Mouse (Mus musculus): Measurements from ENCODE around the gene Begain. TPM values are rescaled to one million over a fixed set of nuclear protein-coding genes. Genes with fewer than 3 reads are reported as not detected.

The Begain gene
- 1.5 and 2.1 TPM in 2 replicates for polyA plus RNA-seq (2015; fragmentation: Nextera tagmentation; extraction: Ambion mirVana)

DNA sequence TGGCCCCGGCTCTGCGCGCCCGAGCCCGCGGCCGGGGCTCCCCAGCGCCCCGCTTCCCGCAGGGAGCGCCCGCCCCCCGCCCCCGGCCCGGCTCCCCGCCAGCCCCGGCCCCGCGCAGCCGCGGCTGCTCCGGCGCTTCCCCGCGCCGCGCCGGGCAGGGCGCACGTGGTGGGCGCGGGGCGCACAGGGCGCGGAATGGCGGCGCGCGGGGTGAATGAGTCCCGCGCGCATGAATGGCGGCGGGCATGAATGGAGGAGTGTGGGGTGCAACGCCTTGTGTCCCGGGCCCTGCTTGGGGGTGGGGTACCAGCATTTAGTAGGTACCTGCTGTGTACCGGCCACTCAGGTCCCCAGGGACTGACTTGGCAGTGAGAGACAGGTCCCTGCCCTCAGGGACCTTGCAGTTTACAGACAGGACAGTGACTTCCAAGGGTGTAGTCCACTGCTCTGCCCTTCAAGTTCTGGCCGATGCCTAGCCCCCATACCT, at the start of gene Begain:
Gene Begain, minus strand, starts transcription at position 51 of the 487 bp plus-strand sequence.
- H3K9me3 ChIP-seq (replicated peaks; ENCODE audit: control insufficient read depth, low read length): no peaks in the 10 kb centered on the region
- no peak within 1 kb of the TSS for H3K27ac ChIP-seq (ENCODE audit: low read length)
- H3K9ac ChIP-seq (ENCODE audit: low read length): peak within 1 kb of the TSS; percentile 78
- WGBS: 2% methylated on average over 48 of the region's 48 CpGs
- H3K4me2 ChIP-seq (ENCODE audit: low read depth, low read length): peak within 1 kb of the TSS; percentile 86
- H3K4me1 ChIP-seq (ENCODE audit: control insufficient read depth, insufficient read depth, low read length): 0 out of 2 replicates have a peak, but pooled peaks cover 3% of the 10 kb centered on the region
- no peaks in the 10 kb centered on the region for H3K36me3 ChIP-seq (ENCODE audit: control insufficient read depth, insufficient read depth)
- H3K4me3 ChIP-seq (ENCODE audit: low read length): peak within 1 kb of the TSS; percentile 56
- peaks cover 36% of the 10 kb centered on the region for H3K27me3 ChIP-seq (ENCODE audit: control insufficient read depth, insufficient read depth, low read length)
- peak; percentile 44; the same call in 1 of the 2 replicates for ATAC-seq (replicated peaks; ENCODE audit: extremely low read depth, insufficient read depth, low FRiP score)

DNA sequence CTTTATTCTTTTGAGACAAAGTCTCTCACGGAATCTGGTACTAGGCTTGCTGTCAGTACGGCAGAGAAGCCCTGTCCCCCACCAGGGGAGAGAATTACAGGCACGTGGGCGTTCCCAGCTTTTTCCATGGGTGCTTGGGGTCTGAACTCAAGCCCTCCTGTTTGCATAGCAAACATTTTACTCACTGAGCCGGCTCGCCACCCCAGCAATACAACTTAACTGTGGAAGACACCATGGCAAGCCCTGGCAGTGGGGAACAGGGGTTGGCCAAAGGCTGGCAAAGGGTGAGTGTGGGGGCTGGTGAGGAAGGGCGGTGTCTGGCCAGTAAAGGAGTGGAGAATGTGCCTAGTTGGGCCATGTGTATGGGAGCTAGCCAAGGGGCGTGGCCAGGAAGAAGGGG, 47.7 kb upstream of the Begain start:
- H3K4me2 ChIP-seq (ENCODE audit: low read depth, low read length): no peak overlapping the region

DNA sequence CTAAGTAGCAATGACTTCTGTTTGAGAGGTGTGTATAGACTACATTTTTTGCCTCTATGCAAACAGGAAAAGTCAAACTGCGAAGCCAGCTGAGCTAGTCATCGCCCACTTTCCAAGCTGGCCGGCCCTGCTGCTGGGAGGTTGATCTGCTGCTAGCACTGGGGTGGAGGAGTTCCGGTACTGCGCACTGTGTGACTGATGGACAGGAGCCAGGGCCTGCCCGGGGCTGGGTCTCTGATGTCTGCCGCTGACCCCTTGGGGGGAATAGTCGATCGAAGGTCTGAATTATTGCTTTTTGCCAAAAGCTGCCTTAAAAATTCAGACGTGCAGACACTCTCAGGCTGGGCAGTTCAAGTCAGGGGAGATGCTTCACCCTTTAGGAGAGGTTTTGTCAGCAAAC, 47.1 kb upstream of the Begain start:
- Histone ChIP-seq H3K36me3 (ENCODE audit: control insufficient read depth, insufficient read depth) (no peaks in the 10 kb centered on the region), H3K27me3 (ENCODE audit: control insufficient read depth, insufficient read depth, low read length) (no peaks in the 10 kb centered on the region), H3K9me3 (replicated peaks; ENCODE audit: control insufficient read depth, low read length) (no peaks in the 10 kb centered on the region), H3K4me2 (ENCODE audit: low read depth, low read length) (no peak overlapping the region), H3K27ac (ENCODE audit: low read length) (no peak overlapping the region), H3K9ac (ENCODE audit: low read length) (no peak overlapping the region), H3K4me1 (ENCODE audit: control insufficient read depth, insufficient read depth, low read length) (no peaks in the 10 kb centered on the region), H3K4me3 (ENCODE audit: low read length) (no peak overlapping the region)
- ATAC-seq (replicated peaks; ENCODE audit: extremely low read depth, insufficient read depth, low FRiP score): no peak
- 69% methylated on average over 10 of the region's 10 CpGs for WGBS

More for the DNA sequence above, 47.7 kb upstream of the Begain start:
- no peaks in the 10 kb centered on the region for H3K4me1 ChIP-seq (ENCODE audit: control insufficient read depth, insufficient read depth, low read length)
- no peak overlapping the region for H3K27ac ChIP-seq (ENCODE audit: low read length)
- H3K4me3 ChIP-seq (ENCODE audit: low read length): no peak overlapping the region
- no peak for ATAC-seq (replicated peaks; ENCODE audit: extremely low read depth, insufficient read depth, low FRiP score)
- H3K9ac ChIP-seq (ENCODE audit: low read length): no peak overlapping the region
- H3K9me3 ChIP-seq (replicated peaks; ENCODE audit: control insufficient read depth, low read length): no peaks in the 10 kb centered on the region
- no peaks in the 10 kb centered on the region for H3K27me3 ChIP-seq (ENCODE audit: control insufficient read depth, insufficient read depth, low read length)
- H3K36me3 ChIP-seq (ENCODE audit: control insufficient read depth, insufficient read depth): no peaks in the 10 kb centered on the region
- 52% methylated on average over 8 of the region's 8 CpGs for WGBS

DNA sequence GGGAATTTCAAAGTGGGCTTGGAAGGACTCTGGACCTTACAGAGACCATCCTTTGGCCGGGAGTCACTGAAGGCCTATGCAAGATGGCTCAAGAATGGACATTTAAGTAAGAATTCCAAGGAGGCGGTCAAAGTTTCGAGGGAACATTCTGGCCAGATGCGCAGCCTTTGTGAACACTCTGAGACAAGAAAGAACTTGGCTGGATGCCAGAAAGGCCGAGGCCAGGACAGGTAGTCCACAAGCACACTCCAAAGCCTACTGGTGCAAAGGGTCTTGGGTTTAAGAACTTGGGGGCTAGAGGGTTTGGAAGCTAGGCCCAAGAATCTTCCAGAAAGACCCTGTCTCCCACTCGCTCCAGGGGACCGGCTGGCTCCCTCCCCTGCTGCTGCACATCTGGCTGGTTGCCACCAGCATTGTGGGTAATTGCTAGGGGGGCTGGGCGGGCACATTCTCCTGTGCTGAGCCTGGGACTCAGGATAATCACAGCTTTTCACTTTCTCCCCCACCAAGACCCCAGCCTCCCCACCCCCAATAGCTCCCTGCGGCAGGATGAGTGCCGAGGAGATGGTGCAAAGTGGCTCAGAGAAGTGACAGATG, 45.1 kb upstream of the Begain start:
- 45% methylated on average over 10 of the region's 10 CpGs for WGBS

DNA sequence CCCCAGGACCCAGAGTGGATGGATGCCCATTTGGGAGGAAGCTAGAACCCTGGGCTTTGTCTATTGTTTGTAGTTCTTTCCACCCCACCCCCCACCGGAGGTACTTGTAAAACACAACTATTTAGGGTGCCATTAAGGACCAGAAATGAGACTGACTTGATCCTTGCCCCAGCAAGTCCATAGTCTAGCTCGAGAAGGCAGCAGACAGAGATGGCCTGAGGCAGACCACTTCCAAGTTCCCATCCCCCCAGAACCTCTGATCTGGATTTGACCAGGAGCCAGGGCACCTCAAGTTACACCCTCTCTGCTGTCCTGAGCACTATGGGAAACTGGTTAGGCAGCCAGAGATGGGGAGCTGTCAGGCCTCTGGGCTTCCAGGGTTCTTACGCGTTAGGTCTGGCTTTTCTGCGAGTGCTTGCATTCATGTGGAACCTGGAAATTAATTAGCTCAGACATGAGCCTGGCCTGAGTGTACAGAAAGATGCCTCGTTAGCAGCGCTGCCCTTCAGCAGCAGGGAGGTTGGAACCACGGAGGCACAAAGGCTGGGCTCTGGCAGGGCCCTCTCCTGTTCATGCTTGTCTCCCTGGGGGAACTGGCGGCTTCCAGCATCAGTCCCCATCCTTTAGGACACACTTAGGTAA, 44.5 kb upstream of the Begain start:
- Histone ChIP-seq H3K4me3 (ENCODE audit: low read length) (no peak overlapping the region), H3K9ac (ENCODE audit: low read length) (no peak overlapping the region), H3K36me3 (ENCODE audit: control insufficient read depth, insufficient read depth) (no peaks in the 10 kb centered on the region), H3K4me2 (ENCODE audit: low read depth, low read length) (no peak overlapping the region), H3K4me1 (ENCODE audit: control insufficient read depth, insufficient read depth, low read length) (no peaks in the 10 kb centered on the region), H3K27me3 (ENCODE audit: control insufficient read depth, insufficient read depth, low read length) (no peaks in the 10 kb centered on the region), H3K27ac (ENCODE audit: low read length) (no peak overlapping the region), H3K9me3 (replicated peaks; ENCODE audit: control insufficient read depth, low read length) (no peaks in the 10 kb centered on the region)
- 62% methylated on average over 9 of the region's 9 CpGs for WGBS
- no peak for ATAC-seq (replicated peaks; ENCODE audit: extremely low read depth, insufficient read depth, low FRiP score)

More for the DNA sequence above, 45.1 kb upstream of the Begain start:
- Histone ChIP-seq H3K9ac (ENCODE audit: low read length) (no peak overlapping the region), H3K4me3 (ENCODE audit: low read length) (no peak overlapping the region), H3K9me3 (replicated peaks; ENCODE audit: control insufficient read depth, low read length) (no peaks in the 10 kb centered on the region), H3K4me1 (ENCODE audit: control insufficient read depth, insufficient read depth, low read length) (no peaks in the 10 kb centered on the region), H3K27me3 (ENCODE audit: control insufficient read depth, insufficient read depth, low read length) (no peaks in the 10 kb centered on the region), H3K27ac (ENCODE audit: low read length) (no peak overlapping the region), H3K4me2 (ENCODE audit: low read depth, low read length) (no peak overlapping the region), H3K36me3 (ENCODE audit: control insufficient read depth, insufficient read depth) (no peaks in the 10 kb centered on the region)
- ATAC-seq (replicated peaks; ENCODE audit: extremely low read depth, insufficient read depth, low FRiP score): no peak

DNA sequence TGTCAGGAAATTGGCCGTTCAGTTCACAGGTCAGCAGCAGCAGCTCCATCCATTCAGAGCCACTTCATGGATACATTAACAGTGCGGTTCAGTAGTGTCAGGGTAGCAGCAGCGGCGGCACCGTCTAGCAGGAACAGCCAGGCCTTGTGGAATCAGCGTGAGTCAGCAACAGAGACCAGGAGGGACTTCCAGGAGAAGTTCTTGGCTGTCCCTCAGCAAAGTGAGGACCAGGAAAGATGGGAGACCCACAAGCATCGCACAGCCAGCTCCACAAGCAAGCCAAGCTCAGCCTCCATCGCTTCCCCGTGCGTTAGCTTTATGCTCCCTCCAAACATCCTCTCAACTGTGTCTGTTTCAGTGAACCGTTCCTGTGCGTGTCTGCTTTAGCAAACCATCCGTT, 40.9 kb upstream of the Begain start:
- no peaks in the 10 kb centered on the region for H3K4me1 ChIP-seq (ENCODE audit: control insufficient read depth, insufficient read depth, low read length)
- no peak overlapping the region for H3K9ac ChIP-seq (ENCODE audit: low read length)
- no peak overlapping the region for H3K4me2 ChIP-seq (ENCODE audit: low read depth, low read length)
- H3K4me3 ChIP-seq (ENCODE audit: low read length): no peak overlapping the region
- H3K27ac ChIP-seq (ENCODE audit: low read length): no peak overlapping the region
- no peaks in the 10 kb centered on the region for H3K27me3 ChIP-seq (ENCODE audit: control insufficient read depth, insufficient read depth, low read length)
- no peak for ATAC-seq (replicated peaks; ENCODE audit: extremely low read depth, insufficient read depth, low FRiP score)
- 81% methylated on average over 13 of the region's 13 CpGs for whole genome bisulfite sequencing
- H3K36me3 ChIP-seq (ENCODE audit: control insufficient read depth, insufficient read depth): no peaks in the 10 kb centered on the region
- no peaks in the 10 kb centered on the region for H3K9me3 ChIP-seq (replicated peaks; ENCODE audit: control insufficient read depth, low read length)

DNA sequence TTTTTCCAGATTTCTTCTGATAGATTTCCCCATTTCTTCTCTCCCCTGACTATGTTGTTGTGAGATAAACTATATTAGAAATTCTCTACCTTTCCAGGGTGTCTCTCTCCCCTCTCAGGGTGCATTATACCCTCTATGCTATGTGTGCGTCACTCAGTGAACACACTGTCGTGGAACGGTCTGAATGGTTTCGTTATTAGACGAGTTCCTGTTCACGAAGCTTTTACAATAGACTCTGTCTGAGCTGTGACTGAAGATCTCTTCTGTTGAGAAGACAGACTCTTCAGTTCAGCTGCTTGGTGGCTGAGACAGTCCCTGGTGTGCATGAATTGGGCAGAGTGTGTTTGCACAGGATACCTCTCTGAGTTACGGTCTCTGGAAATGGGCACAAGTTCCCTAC, 32.4 kb upstream of the Begain start:
- no peak overlapping the region for H3K9ac ChIP-seq (ENCODE audit: low read length)
- no peaks in the 10 kb centered on the region for H3K27me3 ChIP-seq (ENCODE audit: control insufficient read depth, insufficient read depth, low read length)
- 84% methylated on average over 7 of the region's 7 CpGs for WGBS
- no peaks in the 10 kb centered on the region for H3K4me1 ChIP-seq (ENCODE audit: control insufficient read depth, insufficient read depth, low read length)
- H3K4me3 ChIP-seq (ENCODE audit: low read length): no peak overlapping the region
- H3K4me2 ChIP-seq (ENCODE audit: low read depth, low read length): no peak overlapping the region
- no peak overlapping the region for H3K27ac ChIP-seq (ENCODE audit: low read length)
- ATAC-seq (replicated peaks; ENCODE audit: extremely low read depth, insufficient read depth, low FRiP score): no peak
- H3K36me3 ChIP-seq (ENCODE audit: control insufficient read depth, insufficient read depth): no peaks in the 10 kb centered on the region
- H3K9me3 ChIP-seq (replicated peaks; ENCODE audit: control insufficient read depth, low read length): no peaks in the 10 kb centered on the region

DNA sequence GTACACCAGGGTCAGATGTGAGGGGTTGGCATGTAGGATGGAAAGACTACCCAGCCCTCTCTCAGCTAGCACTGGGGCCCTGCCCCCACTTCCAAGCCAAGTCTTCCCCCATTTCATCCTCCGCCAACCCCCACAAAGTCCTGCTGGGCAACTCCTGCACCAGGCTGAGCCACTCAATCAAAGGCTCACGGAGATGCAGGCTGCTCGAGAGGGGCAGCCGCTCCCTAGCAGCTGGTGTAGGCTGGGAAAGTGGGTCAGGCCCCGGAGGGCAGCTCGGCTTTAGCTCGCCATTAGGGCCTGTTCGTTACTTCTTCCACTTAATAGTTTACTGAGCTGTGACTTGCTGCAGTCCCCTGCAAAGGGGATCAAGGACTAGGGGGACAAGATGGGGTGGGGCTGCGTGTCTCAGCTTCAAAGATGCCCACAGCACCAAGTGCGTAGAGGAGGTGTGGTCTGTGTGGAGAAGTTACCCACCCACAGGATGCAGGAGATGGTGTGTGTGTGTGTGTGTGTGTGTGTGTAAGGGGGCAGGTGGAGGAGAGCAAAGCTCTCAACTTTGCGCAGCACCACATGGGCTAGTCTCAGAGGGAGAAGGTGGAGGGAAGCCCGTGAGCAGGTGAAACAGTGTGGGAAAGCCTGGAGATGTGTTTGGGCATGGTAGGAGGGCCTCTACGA, 22.6 kb upstream of the Begain start:
- no peak overlapping the region for H3K27ac ChIP-seq (ENCODE audit: low read length)
- no peak for ATAC-seq (replicated peaks; ENCODE audit: extremely low read depth, insufficient read depth, low FRiP score)
- H3K4me3 ChIP-seq (ENCODE audit: low read length): no peak overlapping the region
- WGBS: 72% methylated on average over 13 of the region's 13 CpGs
- H3K4me1 ChIP-seq (ENCODE audit: control insufficient read depth, insufficient read depth, low read length): no peaks in the 10 kb centered on the region
- no peaks in the 10 kb centered on the region for H3K27me3 ChIP-seq (ENCODE audit: control insufficient read depth, insufficient read depth, low read length)
- no peaks in the 10 kb centered on the region for H3K9me3 ChIP-seq (replicated peaks; ENCODE audit: control insufficient read depth, low read length)
- H3K36me3 ChIP-seq (ENCODE audit: control insufficient read depth, insufficient read depth): no peaks in the 10 kb centered on the region
- no peak overlapping the region for H3K9ac ChIP-seq (ENCODE audit: low read length)
- no peak overlapping the region for H3K4me2 ChIP-seq (ENCODE audit: low read depth, low read length)

DNA sequence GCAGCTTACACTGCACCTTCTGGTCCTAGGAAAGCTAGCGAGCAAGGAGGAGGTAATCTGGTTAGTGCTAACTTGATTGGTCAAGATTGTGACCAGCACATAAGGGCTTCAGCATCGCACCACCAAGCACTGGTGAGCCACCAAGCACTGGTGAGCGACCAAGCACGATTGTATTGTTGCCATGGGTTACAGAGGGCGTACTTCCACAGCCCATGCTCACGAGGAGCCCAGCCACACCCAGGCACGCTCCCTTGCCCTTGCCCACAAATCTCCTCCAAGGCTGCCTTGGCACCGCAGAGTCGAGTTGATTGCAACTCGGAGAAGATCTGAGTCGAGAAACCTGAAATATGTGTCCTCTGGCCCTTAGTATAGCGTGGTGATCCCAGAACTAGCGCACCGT, 22.0 kb upstream of the Begain start:
- no peak for ATAC-seq (replicated peaks; ENCODE audit: extremely low read depth, insufficient read depth, low FRiP score)
- 79% methylated on average over 14 of the region's 14 CpGs for WGBS
- no peak overlapping the region for H3K9ac ChIP-seq (ENCODE audit: low read length)
- H3K9me3 ChIP-seq (replicated peaks; ENCODE audit: control insufficient read depth, low read length): no peaks in the 10 kb centered on the region
- no peaks in the 10 kb centered on the region for H3K27me3 ChIP-seq (ENCODE audit: control insufficient read depth, insufficient read depth, low read length)
- H3K27ac ChIP-seq (ENCODE audit: low read length): no peak overlapping the region
- no peak overlapping the region for H3K4me2 ChIP-seq (ENCODE audit: low read depth, low read length)
- no peaks in the 10 kb centered on the region for H3K4me1 ChIP-seq (ENCODE audit: control insufficient read depth, insufficient read depth, low read length)
- H3K36me3 ChIP-seq (ENCODE audit: control insufficient read depth, insufficient read depth): no peaks in the 10 kb centered on the region
- H3K4me3 ChIP-seq (ENCODE audit: low read length): no peak overlapping the region
